ENCODE assay signal across 12 mouse cellular contexts in genomic region chr4:42945043-42945442, GRCm38 (mm10). TPM values are rescaled to one million over a fixed set of nuclear protein-coding genes. Genes with fewer than 3 reads are reported as not detected.
A peak's percentile ranks its signal among the peaks of the same experiment; 100 is the strongest.
DNase-seq lines count a peak whose midpoint lies in the region; TF ChIP-seq lines count a peak whose summit lies in the region.
"Had no signal": no experiment of that assay in that cellular context is flagged by ENCODE, and none has a peak within 500 bp of the region (broad histone marks: within the 10 kb centered on the region; RNA-seq: fewer than 3 reads in every experiment).

No protein-coding gene starts in this region.

- 45% methylated on average over 6 of the region's 6 CpGs for WGBS in cerebellum, adult 2 months

- intact Hi-C loops in gastrocnemius, adult 2 months (cut with DNase I): no loop called here
- intact Hi-C loops in left cerebral cortex, postnatal 4 days (cut with DNase I): no loop called here

- no peak overlapping the region for H3K4me3 ChIP-seq in gastrocnemius, adult 2 months
- no peak overlapping the region for H3K4me3 ChIP-seq in cerebellum, adult 2 months (replicated peaks; ENCODE audit: insufficient read depth, low read depth, low read length)
- H3K4me3 ChIP-seq: erythroblast, embryonic 14.5 days; heart, embryonic 13.5 days; limb, embryonic 12.5 days had no signal

- peak; percentile 38 for DNase-seq in gastrocnemius, adult 2 months
- DNase-seq in gastrocnemius, postnatal 25 days: no peak
- DNase-seq in kidney, postnatal 4 days: peak; percentile 78 to 84
- DNase-seq in kidney, adult 11 months: no peak
- DNase-seq in CD4-positive helper T cell, adult 2 months (ENCODE audit: low read depth, low spot score): peak; percentile 46
- DNase-seq in forelimb bud, embryonic 11.5 days (ENCODE audit: low read depth, low spot score): peak; percentile 65
- DNase-seq in left cerebral cortex, postnatal 4 days: no peak
- DNase-seq in cerebellum, adult 2 months: no peak
- DNase-seq: midbrain, embryonic 14.5 days had no signal

- H3K4me1 ChIP-seq in cerebellum, adult 2 months (ENCODE audit: control insufficient read depth, insufficient read depth, low read length): peaks cover 2% of the 10 kb centered on the region

- no peak for TF ChIP-seq CTCF in gastrocnemius, adult 2 months (IDR thresholded peaks at IDR 0.05)
- TF ChIP-seq CTCF in cerebellum, adult 2 months (IDR thresholded peaks at IDR 0.05; ENCODE audit: borderline replicate concordance, insufficient read depth, low read depth, low read length): no peak

- H3K27me3 ChIP-seq in cerebellum, adult 2 months (ENCODE audit: control insufficient read depth, insufficient read depth, low read length): no peaks in the 10 kb centered on the region

- no peak for TF ChIP-seq POLR2A in cerebellum, adult 2 months (IDR thresholded peaks at IDR 0.05; ENCODE audit: borderline replicate concordance, insufficient read depth, low read length)

- no peak overlapping the region for H3K27ac ChIP-seq in gastrocnemius, adult 2 months
- H3K27ac ChIP-seq in cerebellum, adult 2 months (ENCODE audit: insufficient read depth, low read length): no peak overlapping the region
- H3K27ac ChIP-seq: heart, embryonic 13.5 days; limb, embryonic 12.5 days had no signal

RNA-seq across cellular contexts. Expression of gene Dnajb5, which starts 4.6 kb away (rescaled TPM):
- total RNA-seq in gastrocnemius, adult 2 months (2021): 100 to 1,000 TPM; 178 to 216 TPM
- total RNA-seq in gastrocnemius, postnatal 25 days (2021): 100 to 1,000 TPM; 143 to 183 TPM
- 100 to 1,000 TPM; 152 to 156 TPM for total RNA-seq in left cerebral cortex, postnatal 4 days (2021)
- 55.0 and 58.7 TPM in 2 replicates for polyA plus RNA-seq in cerebellum, adult 2 months (2012; rRNA removed)
- polyA plus RNA-seq: erythroblast, embryonic 14.5 days had no signal

RNA-seq across cellular contexts. Expression of gene 1700022I11Rik, which starts 24.4 kb away (rescaled TPM):
- total RNA-seq in gastrocnemius, adult 2 months (2021): not detected
- total RNA-seq in gastrocnemius, postnatal 25 days (2021): not detected
- total RNA-seq in left cerebral cortex, postnatal 4 days (2021): not detected
- polyA plus RNA-seq in cerebellum, adult 2 months (2012; rRNA removed): not detected in 2 replicates
- polyA plus RNA-seq: erythroblast, embryonic 14.5 days had no signal

RNA-seq across cellular contexts. Expression of gene Phf24, which starts 28.6 kb away (rescaled TPM):
- 1 to 10 TPM in 1 of 2 experiments, under 1 TPM in 1; 0.41 to 1.3 TPM for total RNA-seq in gastrocnemius, adult 2 months (2021)
- total RNA-seq in gastrocnemius, postnatal 25 days (2021): 1 to 10 TPM in 1 of 2 experiments, under 1 TPM in 1; 0.64 to 1.5 TPM
- total RNA-seq in left cerebral cortex, postnatal 4 days (2021): 100 to 1,000 TPM; 156 to 162 TPM
- 79.9 and 84.1 TPM in 2 replicates for polyA plus RNA-seq in cerebellum, adult 2 months (2012; rRNA removed)
- polyA plus RNA-seq: erythroblast, embryonic 14.5 days had no signal

RNA-seq across cellular contexts. Expression of gene Vcp, which starts 55.3 kb away (rescaled TPM):
- total RNA-seq in gastrocnemius, adult 2 months (2021): 100 to 1,000 TPM; 229 to 272 TPM
- 100 to 1,000 TPM; 219 to 236 TPM for total RNA-seq in gastrocnemius, postnatal 25 days (2021)
- total RNA-seq in left cerebral cortex, postnatal 4 days (2021): 100 to 1,000 TPM; 244 to 265 TPM
- 196 and 200 TPM in 2 replicates for polyA plus RNA-seq in cerebellum, adult 2 months (2012; rRNA removed)

Comparison
In these comparisons a context has a peak if more than half of its experiments do, and no peak if none do; other contexts are left out.
1. DNase-seq: peak in gastrocnemius, adult 2 months (single experiment), kidney, postnatal 4 days (2 of 2), CD4-positive helper T cell, adult 2 months (single experiment) and forelimb bud, embryonic 11.5 days (single experiment); none in gastrocnemius, postnatal 25 days (single experiment), kidney, adult 11 months (single experiment), left cerebral cortex, postnatal 4 days (single experiment) and cerebellum, adult 2 months (0 of 2).
2. RNA of gene Phf24, which starts 28.6 kb away (total RNA-seq): 156 to 162 TPM in left cerebral cortex, postnatal 4 days; 0.64 to 1.5 TPM in gastrocnemius, postnatal 25 days and 0.41 to 1.3 TPM in gastrocnemius, adult 2 months; every median in the first group is over 10 times any median in the second.